Comparison of ENCODE assay signal across 9 mouse cellular contexts in the genomic region with DNA sequence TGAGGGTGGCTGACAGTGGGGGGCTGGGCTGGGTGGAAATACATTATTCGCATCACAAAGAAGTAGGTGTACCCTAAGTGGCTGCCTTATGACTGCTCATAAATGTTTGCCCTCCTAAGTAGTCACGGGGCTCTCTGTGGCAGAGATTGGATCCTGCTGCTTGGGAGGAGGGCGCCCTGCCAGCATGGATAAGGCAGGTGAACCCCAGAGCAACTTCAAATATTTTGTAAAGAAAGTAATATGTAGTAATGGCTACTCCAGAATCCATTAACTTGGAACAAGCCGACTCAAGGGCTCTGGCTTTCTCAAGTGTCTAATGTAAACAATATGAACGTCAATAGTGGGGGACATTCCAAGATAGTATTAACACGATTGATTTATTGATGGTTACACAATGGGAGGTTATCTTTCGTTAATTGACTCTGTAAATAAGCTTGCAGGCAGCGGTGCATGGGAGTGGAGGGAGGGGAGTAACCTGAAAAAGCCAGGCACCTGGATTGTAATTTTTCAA.
DNase-seq lines count a peak whose midpoint lies in the region; ATAC-seq lines count a peak whose summit lies in the region.
"Had no signal": no experiment of that assay in that cellular context is flagged by ENCODE, and none has a peak within 500 bp of the region (broad histone marks: within the 10 kb centered on the region; RNA-seq: fewer than 3 reads in every experiment).

No protein-coding gene starts in this region.

- H3K4me2 ChIP-seq in forebrain, embryonic 11.5 days (ENCODE audit: low read depth, low read length, severe bottlenecking), result no peak overlapping the region
- H3K4me2 ChIP-seq in forebrain, embryonic 12.5 days, result no peak overlapping the region
- H3K4me2 ChIP-seq in kidney, embryonic 16.5 days (replicated peaks; ENCODE audit: low read depth, low read length), result peak overlapping the region; percentile 36

- H3K4me3 ChIP-seq in forebrain, embryonic 11.5 days (ENCODE audit: low read depth, low read length), result no peak overlapping the region
- H3K4me3 ChIP-seq in forebrain, embryonic 12.5 days (replicated peaks), result no peak overlapping the region
- 0 out of 2 replicates have a peak overlapping the region, but pooled peaks have one; percentile 0 for H3K4me3 ChIP-seq in kidney, embryonic 16.5 days (ENCODE audit: low read length)

- no peaks in the 10 kb centered on the region for H3K36me3 ChIP-seq in forebrain, embryonic 11.5 days (ENCODE audit: control insufficient read depth, insufficient read depth, low read length)
- H3K36me3 ChIP-seq in forebrain, embryonic 12.5 days (replicated peaks), result no peaks in the 10 kb centered on the region
- no peaks in the 10 kb centered on the region for H3K36me3 ChIP-seq in kidney, embryonic 16.5 days (ENCODE audit: insufficient read depth, low read length)

- 0 out of 2 replicates have a peak, but pooled peaks have one; percentile 24 for ATAC-seq in forebrain, embryonic 11.5 days (replicated peaks; ENCODE audit: low FRiP score)
- no peak for ATAC-seq in forebrain, embryonic 12.5 days (ENCODE audit: low FRiP score)
- ATAC-seq in kidney, embryonic 16.5 days (ENCODE audit: low FRiP score, low TSS enrichment), result peak; percentile 66
- ATAC-seq in inflammation-experienced regulatory T-cells, adult 6 months, result no peak

- H3K9me3 ChIP-seq in forebrain, embryonic 11.5 days (ENCODE audit: control insufficient read depth, low read length), result no peaks in the 10 kb centered on the region
- no peaks in the 10 kb centered on the region for H3K9me3 ChIP-seq in forebrain, embryonic 12.5 days
- H3K9me3 ChIP-seq in kidney, embryonic 16.5 days (ENCODE audit: low read length), result no peaks in the 10 kb centered on the region

- peaks cover 3% of the 10 kb centered on the region for H3K27me3 ChIP-seq in forebrain, embryonic 11.5 days (ENCODE audit: control insufficient read depth, insufficient read depth, low read length)
- peaks cover 21% of the 10 kb centered on the region for H3K27me3 ChIP-seq in forebrain, embryonic 12.5 days
- H3K27me3 ChIP-seq in kidney, embryonic 16.5 days (ENCODE audit: insufficient read depth, low read length), result no peaks in the 10 kb centered on the region

- DNase-seq in forebrain, embryonic 11.5 days (ENCODE audit: low spot score), result no peak
- peak; percentile 50 for DNase-seq in embryo, embryonic 10.5 days (ENCODE audit: low spot score)
- peak; percentile 39 for DNase-seq in lung, postnatal 14 days
- no peak for DNase-seq in frontal cortex, postnatal 14 days (ENCODE audit: low spot score in 2 of 2)
- no peak for DNase-seq in heart, postnatal 4 days
- DNase-seq: gastrocnemius, postnatal 36 days had no signal

- H3K9ac ChIP-seq in forebrain, embryonic 11.5 days (ENCODE audit: low read length), result no peak overlapping the region
- H3K9ac ChIP-seq in forebrain, embryonic 12.5 days, result no peak overlapping the region
- H3K9ac ChIP-seq in kidney, embryonic 16.5 days (replicated peaks; ENCODE audit: low read length), result peak overlapping the region; percentile 24; the same call in 1 of the 2 replicates

- H3K27ac ChIP-seq in forebrain, embryonic 11.5 days (ENCODE audit: low read depth, low read length), result no peak overlapping the region
- H3K27ac ChIP-seq in forebrain, embryonic 12.5 days, result no peak overlapping the region
- peak overlapping the region; percentile 93 for H3K27ac ChIP-seq in kidney, embryonic 16.5 days (ENCODE audit: low read length)

- H3K4me1 ChIP-seq in forebrain, embryonic 11.5 days (replicated peaks; ENCODE audit: control insufficient read depth, insufficient read depth, low read length), result peaks cover 2% of the 10 kb centered on the region; the same call in 1 of the 2 replicates
- H3K4me1 ChIP-seq in forebrain, embryonic 12.5 days, result peaks cover 12% of the 10 kb centered on the region
- peaks cover 25% of the 10 kb centered on the region for H3K4me1 ChIP-seq in kidney, embryonic 16.5 days (ENCODE audit: insufficient read depth, low read length)

- WGBS in forebrain, embryonic 11.5 days, result 24% methylated on average over 8 of the region's 8 CpGs
- WGBS in forebrain, embryonic 12.5 days, result 27% methylated on average over 8 of the region's 8 CpGs
- 7% methylated on average over 8 of the region's 8 CpGs for WGBS in kidney, embryonic 16.5 days

Comparison
In these comparisons a context has a peak if more than half of its experiments do, and no peak if none do; other contexts are left out.
1. ATAC-seq: peak in forebrain, embryonic 11.5 days (single experiment) and kidney, embryonic 16.5 days (single experiment); none in forebrain, embryonic 12.5 days (single experiment) and inflammation-experienced regulatory T-cells, adult 6 months (single experiment).
2. DNase-seq: peak in embryo, embryonic 10.5 days (single experiment) and lung, postnatal 14 days (single experiment); none in forebrain, embryonic 11.5 days (single experiment), frontal cortex, postnatal 14 days (0 of 2) and heart, postnatal 4 days (single experiment).